Mouse (Mus musculus) heart, adult 2 months (tissue): ENCODE measurements at regions not wholly inside any gene's neighbourhood (a gene's known extent, or its start where the extent isn't known, plus 50 kb on each side); places are given as distances from the start of the nearest gene placed in this dataset.

Experiments used
- CTCF ChIP-seq: fragments of 200-600 bp; IDR thresholded peaks from 2 replicates; pipeline ENCODE4 v1.8.1; 2022; ENCODE audit warnings: antibody characterized with exemption, mild to moderate bottlenecking, moderate library complexity
- POLR2A ChIP-seq: fragments of 200-500 bp; IDR thresholded peaks from 2 replicates; pipeline ENCODE4 v1.6.1; 2011; ENCODE audit warnings: mild to moderate bottlenecking, low read depth, low read length, control low read depth; ENCODE audit not compliant: insufficient read depth

DNA sequence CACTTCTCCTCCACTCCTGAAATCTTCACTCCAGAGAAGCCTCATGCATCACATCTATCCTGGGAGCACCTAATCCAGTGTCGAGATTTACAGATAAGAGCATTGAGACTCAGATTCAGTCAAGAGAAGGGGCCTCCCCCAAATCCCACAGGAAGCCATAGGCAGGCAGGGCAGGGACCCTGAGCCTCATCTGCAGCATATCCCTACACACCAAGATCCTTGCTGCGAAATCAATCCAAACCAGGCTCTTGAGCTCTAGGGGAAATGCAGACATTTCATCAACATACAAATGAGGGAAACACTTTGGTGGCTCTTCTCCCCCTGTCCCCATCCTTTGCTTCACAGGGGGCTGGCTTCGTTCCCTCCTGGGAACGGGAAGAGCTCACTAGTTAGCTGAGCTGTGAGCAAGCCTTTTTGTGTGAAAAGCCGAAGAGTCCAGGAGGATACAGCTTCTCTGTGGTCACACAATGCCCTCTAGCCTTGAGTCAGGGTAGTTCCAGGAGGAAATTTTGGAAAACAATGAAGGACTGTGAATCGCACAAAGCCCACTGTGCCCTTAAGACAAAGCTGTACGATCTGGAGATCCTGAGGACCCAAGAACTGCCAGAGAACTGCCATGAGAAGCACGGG is 91.7 kb downstream of the Tmem114 start:
- TF ChIP-seq CTCF (peak; percentile 69), POLR2A (no peak)
